Mouse (Mus musculus) brain, embryonic 14.5 days (tissue): ENCODE results near the gene Ltbp3. TPM values are rescaled to one million over a fixed set of nuclear protein-coding genes. Genes with fewer than 3 reads are reported as not detected.
"Not testable (repeated sequence)": the region's sequence is repeated elsewhere in the genome, so short reads cannot be mapped to it uniquely, and the experiment has no call there.

Source experiments
- DNase-seq: peaks from one replicate; pipeline ENCODE4 v3.0.0-alpha.2; 2011; ENCODE audit warnings: low read depth
- CTCF ChIP-seq: fragments of 200-500 bp; IDR thresholded peaks from 2 replicates; pipeline ENCODE4 v1.5.1; 2012; ENCODE audit warnings: inconsistent platforms, mild to moderate bottlenecking, moderate library complexity, borderline replicate concordance; ENCODE audit not compliant: insufficient read depth, insufficient read length; ENCODE audit errors: extremely low read depth
- POLR2A ChIP-seq: fragments of 200-500 bp; IDR thresholded peaks from 2 replicates; pipeline ENCODE4 v1.6.1; 2012; ENCODE audit warnings: mild to moderate bottlenecking, inconsistent platforms, borderline replicate concordance; ENCODE audit not compliant: poor library complexity, insufficient read depth, insufficient read length, severe bottlenecking; ENCODE audit errors: extremely low read depth
- polyA plus RNA-seq: library from polyadenylated mRNA; depleted of rRNA; stranded (reverse); fragments of >200 nt; gene quantifications from 2 replicates; pipeline ENCODE4 v1.2.3, GENCODE M21; 2012

Ltbp3 gene
- polyA plus RNA-seq, 1 experiment: 52.1 TPM

DNA sequence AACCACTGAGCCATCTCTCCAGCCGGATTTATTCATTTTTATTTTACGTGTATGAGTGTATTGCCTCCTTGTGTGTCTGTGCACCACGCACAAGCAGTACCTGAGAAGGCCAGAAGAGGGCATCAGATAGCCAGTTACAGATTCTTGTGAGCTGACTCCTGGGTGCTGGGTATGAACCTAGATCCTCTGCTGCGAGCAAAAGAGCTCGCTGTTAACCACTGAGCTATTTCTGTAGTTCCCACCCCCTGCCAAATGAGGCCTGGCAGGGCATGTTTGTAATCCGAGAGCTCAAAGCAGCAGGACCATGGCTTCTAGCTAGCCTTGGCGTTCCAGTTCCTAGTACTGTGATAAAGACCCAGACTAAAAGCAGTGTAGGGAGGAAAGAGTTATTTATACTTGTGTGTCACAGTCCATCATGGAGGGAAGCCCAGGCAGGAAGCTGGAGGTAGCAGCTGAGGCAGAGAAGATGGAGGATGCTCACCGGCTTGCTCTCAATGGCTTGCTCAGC lies 46.5 kb downstream of the Ltbp3 start:
- DNase-seq: peak; percentile 86
- TF ChIP-seq POLR2A (no peak), CTCF (peak; percentile 79; the same call in 1 of the 2 replicates)

DNA sequence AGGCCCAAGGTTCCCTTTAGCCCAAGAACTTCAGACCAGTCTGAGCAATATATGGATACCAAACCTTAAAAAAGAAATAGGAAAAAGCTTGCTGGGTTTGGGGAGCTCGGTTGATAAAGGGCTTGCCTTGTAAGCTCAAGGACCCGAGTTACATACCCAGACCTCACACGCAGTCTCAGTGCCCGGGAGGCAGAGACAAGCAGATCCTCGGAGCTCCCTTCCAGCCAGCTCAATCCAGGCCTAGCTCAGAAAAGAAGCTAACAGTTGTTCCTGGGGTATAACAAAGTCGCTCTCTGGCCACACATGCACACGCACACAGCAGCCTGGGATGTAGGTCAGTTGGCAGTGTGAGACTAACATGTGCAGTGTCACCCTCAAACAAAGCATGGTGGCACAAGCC lies 47.2 kb downstream of the Ltbp3 start:
- no peak for DNase-seq
- no peak for TF ChIP-seq CTCF
- no peak for TF ChIP-seq POLR2A

DNA sequence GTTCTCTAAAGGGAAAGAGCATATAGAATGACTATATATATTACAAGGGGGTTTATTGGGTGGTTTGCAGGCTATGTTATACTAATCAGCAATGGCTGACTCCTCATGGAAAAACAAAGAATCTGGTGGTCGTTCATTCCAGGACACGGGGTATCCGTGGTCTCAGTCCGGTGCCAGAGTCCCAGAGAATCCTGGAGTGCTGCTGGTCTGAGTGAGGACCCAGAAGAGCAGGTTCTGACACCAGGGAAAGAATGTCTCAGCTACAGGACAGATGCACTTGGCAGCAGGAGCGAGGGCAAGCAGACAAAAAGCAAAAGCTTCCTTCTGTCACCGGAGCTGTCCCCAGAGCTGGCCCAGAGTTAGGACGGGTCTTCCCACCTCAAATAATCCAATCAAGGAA lies 47.9 kb downstream of the Ltbp3 start:
- TF ChIP-seq CTCF: no peak
- no peak for TF ChIP-seq POLR2A
- DNase-seq: no peak

DNA sequence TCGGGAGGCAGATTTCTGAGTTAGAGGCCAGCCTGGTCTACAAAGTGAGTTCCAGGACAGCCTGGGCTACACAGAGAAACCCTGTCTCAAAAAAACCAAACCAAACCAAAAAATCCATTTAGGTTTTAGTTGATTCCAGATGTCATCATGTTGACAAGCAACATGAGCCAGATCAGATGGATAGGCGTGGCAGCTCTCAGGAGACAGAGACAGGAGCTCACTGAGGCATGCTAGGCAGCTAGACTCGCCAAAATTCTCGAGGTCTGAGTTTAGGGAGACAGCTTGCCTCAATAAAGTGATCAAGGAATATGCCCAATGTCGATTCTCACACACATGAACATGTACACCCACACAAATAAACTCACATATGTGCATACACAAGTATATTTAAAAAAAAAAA lies 48.4 kb downstream of the Ltbp3 start:
- no peak for DNase-seq
- TF ChIP-seq CTCF: no peak
- no peak for TF ChIP-seq POLR2A

DNA sequence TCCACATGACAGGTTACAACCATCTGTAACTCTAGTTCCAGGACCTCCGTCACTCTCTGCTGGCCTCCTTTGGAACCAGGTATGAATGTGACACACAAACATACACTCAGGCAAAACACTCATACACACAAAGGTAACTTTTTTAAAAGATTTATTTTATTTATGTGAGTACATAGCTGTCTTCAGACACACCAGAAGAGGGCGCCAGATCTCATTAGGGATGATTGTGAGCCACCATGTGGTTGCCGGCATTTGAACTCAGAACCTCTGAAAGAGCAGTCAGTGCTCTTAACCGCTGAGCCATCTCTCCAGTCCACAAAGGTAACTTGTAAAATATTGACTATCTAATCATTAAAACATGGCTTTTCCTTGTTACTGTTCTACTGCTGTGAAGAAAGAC lies 50.6 kb downstream of the Ltbp3 start:
- DNase-seq: no peak
- TF ChIP-seq POLR2A: no peak
- TF ChIP-seq CTCF: no peak

DNA sequence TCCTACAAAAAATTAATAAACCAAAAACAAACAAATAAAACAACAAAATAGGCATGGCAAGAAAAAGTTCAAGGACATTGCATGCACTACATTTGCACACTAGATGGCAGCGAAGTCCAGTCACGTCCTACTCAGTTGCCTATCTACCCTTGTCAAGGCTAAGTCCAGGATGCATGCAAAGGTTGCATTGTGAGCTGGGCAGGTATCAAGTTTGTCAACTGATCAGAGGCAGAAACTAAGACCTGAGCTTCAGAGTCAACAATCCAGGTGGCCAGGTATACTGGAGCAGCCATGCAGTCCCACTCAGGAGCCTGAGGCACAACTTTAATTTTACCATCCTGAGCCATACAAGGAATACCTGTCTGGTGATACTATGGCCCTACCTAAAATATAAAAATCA lies 52.4 kb downstream of the Ltbp3 start:
- DNase-seq: peak; percentile 84
- no peak for TF ChIP-seq POLR2A
- peak; percentile 80; the same call in 1 of the 2 replicates for TF ChIP-seq CTCF

DNA sequence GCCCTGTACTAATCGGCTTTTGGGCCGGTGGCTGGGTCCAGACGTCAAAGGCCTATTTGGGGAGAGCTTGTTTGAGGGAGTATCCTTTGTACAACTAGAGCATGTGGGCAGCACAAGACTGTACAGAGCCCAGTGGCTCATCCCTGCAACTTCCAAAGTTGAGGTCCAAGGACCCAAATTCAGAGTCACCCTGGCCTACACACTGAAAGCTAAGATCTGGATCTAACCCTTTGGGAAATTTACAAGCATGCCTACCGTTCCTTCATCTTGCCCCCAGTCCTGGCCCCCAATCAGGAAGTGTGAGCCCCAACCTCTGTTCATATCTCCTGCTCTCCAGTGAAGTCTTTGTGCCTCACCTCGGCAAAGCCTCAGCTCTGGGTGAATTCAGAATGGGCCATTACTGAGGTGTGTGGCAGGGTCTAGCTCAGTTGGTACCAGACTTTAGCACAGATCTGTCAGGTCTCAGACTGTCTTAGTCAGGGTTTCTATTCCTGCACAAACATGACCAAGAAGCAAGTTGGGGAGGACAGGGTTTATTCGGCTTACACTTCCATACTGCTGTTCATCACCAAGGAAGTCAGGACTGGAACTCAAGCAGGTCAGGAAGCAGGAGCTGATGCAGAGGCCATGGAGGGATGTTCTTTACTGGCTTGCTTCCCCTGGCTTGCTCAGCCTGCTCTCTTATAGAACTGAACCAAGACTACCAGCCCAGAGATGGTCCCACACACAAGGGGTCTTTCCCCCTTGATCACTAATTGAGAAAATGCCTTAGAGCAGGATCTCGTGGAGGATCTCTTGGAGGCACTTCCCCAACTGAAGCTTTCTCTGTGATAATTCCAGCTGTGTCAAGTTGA lies 53.4 kb downstream of the Ltbp3 start:
- DNase-seq: not testable (repeated sequence)

DNA sequence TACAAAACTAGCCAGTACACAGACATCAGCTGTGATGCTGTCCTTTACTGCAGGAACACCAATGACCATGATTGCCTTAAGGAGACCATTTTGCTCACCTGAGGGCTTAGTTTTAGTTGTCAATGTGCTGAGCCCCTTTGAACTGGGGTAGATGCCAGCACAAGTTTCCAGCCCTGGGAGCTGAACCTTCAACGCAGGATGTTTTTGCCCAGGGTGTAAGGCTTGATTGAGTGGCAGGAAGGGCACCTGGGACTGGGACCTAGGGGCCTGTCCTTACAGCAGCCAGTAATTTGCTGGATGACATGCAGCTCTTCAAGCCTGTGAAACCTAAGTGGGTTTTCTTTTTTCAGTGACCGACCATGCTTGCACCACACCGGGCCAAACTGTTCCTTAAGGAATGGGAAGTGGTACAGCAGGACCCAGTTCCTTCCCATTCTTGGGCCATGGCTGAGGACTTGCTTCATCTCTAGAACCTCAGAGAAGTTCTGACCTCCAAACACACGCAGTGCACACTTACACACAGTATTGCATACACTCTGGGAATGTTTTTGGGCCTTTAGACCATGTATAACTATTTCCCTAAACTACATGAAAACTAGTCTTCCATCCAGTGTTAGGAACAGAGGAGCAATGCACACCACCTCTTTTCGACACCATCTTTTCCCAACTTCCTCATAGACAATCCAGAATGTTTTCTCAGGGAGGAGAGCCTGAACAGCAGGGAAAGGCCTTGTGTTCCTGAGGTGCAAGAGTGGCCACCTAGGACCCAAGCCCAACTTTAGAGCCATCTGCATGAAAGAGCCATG lies 54.3 kb downstream of the Ltbp3 start:
- no peak for TF ChIP-seq CTCF
- TF ChIP-seq POLR2A: 0 out of 2 replicates have a peak, but pooled peaks have one; percentile 15
- DNase-seq: no peak

DNA sequence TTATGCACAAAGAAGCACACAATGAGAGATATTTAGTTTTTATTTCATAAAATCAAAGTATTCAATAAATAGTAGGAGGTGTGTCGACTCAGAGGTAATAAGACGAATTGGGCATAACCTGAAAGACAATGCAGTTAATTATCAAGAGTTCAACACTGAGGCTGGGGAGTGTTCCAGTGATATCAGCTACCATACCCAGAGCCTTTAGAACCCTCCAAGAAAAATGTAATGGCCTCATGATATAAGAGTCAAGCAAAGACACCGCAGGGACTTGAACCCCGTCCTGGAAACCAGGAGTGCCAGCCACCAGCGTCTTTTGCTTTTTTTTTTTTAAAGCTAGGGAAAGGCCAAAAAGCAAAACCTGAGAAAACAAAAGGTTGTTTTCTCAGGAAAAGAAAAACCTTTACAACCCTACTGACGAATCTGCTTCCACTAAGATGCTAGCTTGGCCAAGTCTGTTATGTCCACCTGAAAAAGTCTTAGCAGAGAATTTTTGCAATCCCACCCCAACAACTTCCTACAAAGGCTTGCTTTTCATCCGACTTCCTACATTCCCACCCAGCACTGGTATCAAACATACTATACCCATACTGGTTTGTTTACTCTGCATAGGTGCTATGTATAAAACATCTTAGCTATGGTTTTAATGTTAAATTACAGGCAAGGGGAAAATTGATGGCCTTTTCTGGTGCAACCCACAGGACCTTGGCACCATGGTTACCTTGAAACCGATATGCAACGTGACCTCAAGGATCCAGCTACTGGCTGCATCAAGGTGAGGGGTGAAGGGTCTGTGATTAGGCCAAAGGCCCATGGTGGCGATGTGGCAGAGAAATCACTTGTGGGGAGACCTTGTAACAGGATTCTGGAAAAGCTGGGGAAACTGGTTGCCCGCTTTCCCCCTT lies 55.2 kb downstream of the Ltbp3 start:
- no peak for TF ChIP-seq POLR2A
- TF ChIP-seq CTCF: no peak
- no peak for DNase-seq

DNA sequence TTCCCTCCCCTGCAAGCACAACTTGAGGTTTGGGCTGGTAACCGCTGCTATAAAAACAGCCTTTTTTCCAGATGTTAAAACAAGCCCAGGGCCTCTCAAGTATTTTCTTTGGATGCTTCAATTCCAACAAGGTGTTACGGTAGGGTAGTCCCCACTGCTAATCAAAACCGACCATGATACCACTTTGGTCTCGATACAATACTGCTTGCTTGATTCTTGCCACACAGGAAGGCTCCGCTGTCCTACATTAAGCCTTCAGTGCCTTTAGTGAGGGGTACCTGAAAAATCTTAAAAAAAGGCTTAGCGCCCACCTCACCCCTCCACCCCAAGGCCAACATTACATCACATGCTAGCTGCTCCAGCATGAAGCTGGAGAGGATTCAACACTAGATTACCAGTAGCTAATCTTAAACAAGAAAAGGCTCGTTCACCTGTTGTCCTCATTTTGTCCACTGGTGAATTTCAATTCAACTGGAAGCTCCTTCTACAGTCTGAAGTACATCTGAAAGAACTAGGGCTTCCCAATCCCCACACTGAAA lies 55.9 kb downstream of the Ltbp3 start:
- TF ChIP-seq POLR2A (no peak), CTCF (no peak)
- no peak for DNase-seq

DNA sequence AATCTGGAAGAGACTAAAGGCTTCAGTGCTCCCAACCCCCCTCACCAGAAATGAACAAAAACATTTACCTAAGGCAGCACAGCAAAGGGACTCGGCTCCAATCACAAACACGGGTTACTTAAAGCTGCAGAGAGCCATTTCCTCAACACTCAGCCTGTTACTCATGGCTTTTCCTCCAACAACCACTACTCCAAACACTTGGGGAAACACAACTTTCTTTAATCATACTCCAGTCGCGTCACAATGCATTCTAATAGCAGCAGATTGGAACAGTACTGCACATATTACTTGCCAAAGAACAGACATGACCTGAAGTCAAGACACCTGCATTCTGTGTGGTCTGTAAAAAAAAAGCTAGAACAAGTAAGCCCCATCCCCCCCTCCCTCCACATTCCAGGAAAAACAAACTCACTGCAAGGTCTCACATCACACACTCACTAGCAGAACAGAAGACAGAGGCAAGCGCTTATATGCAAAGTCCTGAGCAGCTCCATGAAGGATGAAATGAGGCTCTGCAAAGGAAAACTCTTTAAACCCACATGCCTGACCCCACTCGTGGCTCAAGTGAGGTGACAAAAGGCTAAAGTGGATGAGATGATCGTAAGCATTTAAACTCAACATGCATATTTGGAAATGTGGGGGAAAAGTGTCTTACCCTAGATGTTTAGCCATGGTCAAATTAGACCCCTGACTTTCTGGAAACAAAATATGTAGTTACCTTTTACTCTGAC lies 56.8 kb downstream of the Ltbp3 start:
- TF ChIP-seq POLR2A (no peak), CTCF (no peak)
- DNase-seq: no peak
